Mouse (Mus musculus): Measurements from ENCODE around the gene Plekha5.

DNA sequence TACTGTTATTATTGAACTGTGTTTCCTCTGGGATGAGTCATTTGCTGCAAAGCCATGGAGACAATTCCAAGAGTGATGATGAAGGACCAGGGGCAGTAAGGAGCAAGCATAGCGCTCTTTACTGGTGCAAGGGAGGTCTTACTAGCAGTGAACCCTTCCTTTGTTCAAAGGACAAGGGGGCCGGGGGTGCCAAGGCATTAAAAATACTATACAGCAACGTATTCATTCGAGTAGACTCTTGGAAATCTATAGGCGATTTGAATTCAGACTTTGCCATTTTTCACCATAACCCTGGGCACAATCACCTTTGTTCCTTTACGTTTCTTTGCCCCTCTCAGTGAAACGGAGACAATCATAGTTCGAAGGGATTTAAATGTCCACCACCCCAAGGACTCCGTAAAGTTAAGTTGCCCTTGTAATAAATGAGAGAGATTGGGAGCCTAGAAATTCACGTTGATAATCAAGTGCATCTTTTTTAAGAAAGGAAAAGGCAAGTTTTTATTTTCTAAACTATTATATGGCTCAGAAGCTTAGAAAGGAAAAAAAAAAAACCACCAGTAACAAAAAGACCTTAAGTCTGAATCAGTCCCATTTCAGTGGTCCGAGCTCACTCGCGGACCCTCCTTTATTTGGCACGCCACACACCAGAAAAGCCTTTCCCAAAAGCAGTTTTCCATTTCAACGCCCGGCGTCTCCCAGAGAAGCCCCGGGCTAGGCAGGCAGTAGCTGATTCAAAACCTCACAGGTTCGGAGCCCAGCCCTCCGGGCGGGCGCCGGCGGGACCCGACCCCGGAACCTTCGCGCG lies 611 bp upstream of the Plekha5 start:
- TF ChIP-seq CHD2 (IDR thresholded peaks at IDR 0.05; ENCODE audit: low read depth, low read length) = no peak
- TF ChIP-seq ZNF384 (IDR thresholded peaks at IDR 0.05; ENCODE audit: low read depth, low read length) = no peak
- TF ChIP-seq ZC3H11A (IDR thresholded peaks at IDR 0.05; ENCODE audit: borderline replicate concordance, low read depth, low read length) = no peak
- TF ChIP-seq MAFK (IDR thresholded peaks at IDR 0.05; ENCODE audit: insufficient read depth, low read depth, low read length) = no peak

Measured in ES-E14 (cell line).